Comparison of ENCODE assay signal across 9 mouse cellular contexts in genomic region chr11:107629504-107629903, GRCm38 (mm10).
DNase-seq lines count a peak whose midpoint lies in the region; ATAC-seq lines count a peak whose summit lies in the region.
"Had no signal": no experiment of that assay in that cellular context is flagged by ENCODE, and none has a peak within 500 bp of the region (broad histone marks: within the 10 kb centered on the region; RNA-seq: fewer than 3 reads in every experiment).

No protein-coding gene starts in this region.

- H3K4me3 ChIP-seq in midbrain, embryonic 10.5 days: no peak overlapping the region
- H3K4me3 ChIP-seq: heart, embryonic 13.5 days had no signal

- H3K4me1 ChIP-seq in midbrain, embryonic 10.5 days: no peaks in the 10 kb centered on the region
- H3K4me1 ChIP-seq: heart, embryonic 13.5 days had no signal

- no peak for ATAC-seq in activated CD4-positive, CD25-positive, alpha-beta regulatory T cell, adult 4 months

- H3K36me3 ChIP-seq in midbrain, embryonic 10.5 days: peaks cover 49% of the 10 kb centered on the region

- 35% methylated on average over 4 of the region's 4 CpGs for WGBS in midbrain, embryonic 10.5 days

- peak; percentile 89 for DNase-seq in adipocyte (ENCODE audit: low spot score)
- DNase-seq in cerebellum, postnatal 14 days: peak; percentile 82 to 83
- peak; percentile 50 to 72 for DNase-seq in frontal cortex, postnatal 36 days (ENCODE audit: low spot score in 2 of 2)
- peak; percentile 22 for DNase-seq in induced T-regulatory cell, adult 2 months (ENCODE audit: low read depth)
- DNase-seq in left cerebral cortex, adult 8-10 months (ENCODE audit: low spot score in 2 of 2): peak; percentile 31 to 32
- peak; percentile 68 for DNase-seq in midbrain, embryonic 10.5 days (ENCODE audit: low spot score)
- peak; percentile 47 for DNase-seq in right cerebral cortex, postnatal 4 days

- no peaks in the 10 kb centered on the region for H3K9me3 ChIP-seq in midbrain, embryonic 10.5 days (replicated peaks)
- H3K9me3 ChIP-seq: heart, embryonic 13.5 days had no signal

- H3K27ac ChIP-seq in midbrain, embryonic 10.5 days (replicated peaks): no peak overlapping the region
- H3K27ac ChIP-seq: heart, embryonic 13.5 days had no signal

- no peaks in the 10 kb centered on the region for H3K27me3 ChIP-seq in midbrain, embryonic 10.5 days (ENCODE audit: low read depth, poor library complexity, severe bottlenecking)
- H3K27me3 ChIP-seq: heart, embryonic 13.5 days had no signal

Comparison
In these comparisons a context has a peak if more than half of its experiments do, and no peak if none do; other contexts are left out.
1. DNase-seq: peak in every context shown above with its lines; median percentile 89 in adipocyte; 82 in cerebellum, postnatal 14 days; 68 in midbrain, embryonic 10.5 days; 61 in frontal cortex, postnatal 36 days; 47 in right cerebral cortex, postnatal 4 days; 32 in left cerebral cortex, adult 8-10 months; 22 in induced T-regulatory cell, adult 2 months.